Mouse (Mus musculus): ENCODE measurements at regions not wholly inside any gene's neighbourhood (a gene's known extent, or its start where the extent isn't known, plus 50 kb on each side); places are given as distances from the start of the nearest gene placed in this dataset. TPM values are rescaled to one million over a fixed set of nuclear protein-coding genes. Genes with fewer than 3 reads are reported as not detected.
"Not testable (repeated sequence)": the region's sequence is repeated elsewhere in the genome, so short reads cannot be mapped to it uniquely, and the experiment has no call there.

DNA sequence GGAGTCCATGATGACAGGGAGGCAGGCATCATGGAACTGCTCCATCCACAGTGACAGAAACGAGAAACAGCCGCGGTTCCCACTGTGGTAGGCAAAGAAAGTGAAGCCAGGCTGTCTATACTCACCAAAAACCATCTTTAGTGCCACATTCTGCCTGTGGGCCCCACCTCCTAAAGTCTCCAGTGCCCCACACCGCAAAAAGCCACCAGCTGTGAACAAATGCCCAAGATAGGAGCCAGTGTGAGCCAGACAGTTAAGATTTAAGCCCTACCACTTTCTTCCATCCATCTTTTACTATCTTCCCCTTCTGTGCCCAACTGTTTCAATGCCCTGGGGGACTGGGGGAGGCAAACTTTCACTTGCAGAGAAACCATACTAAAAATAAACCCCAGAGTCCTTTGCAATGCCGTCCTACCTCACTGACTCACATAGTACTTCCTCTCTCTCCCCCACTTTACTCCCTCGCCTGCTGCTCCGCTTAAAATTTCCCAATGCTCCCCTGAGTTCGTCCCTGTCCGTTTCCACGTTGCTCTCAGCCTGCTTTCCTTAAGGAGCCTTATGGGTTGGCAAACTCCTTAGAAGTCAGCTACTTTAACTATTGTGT, 85.7 kb upstream of the Xcl1 start:
- intact Hi-C loops (cut with DNase I), result loop anchor here (5.0 kb wide), 1 partner anchor 119 kb away; no protein-coding TSS in a partner anchor
- peak in 1 of 2 experiments; percentile 39 for DNase-seq (ENCODE audit: low spot score in 2 of 2)

DNA sequence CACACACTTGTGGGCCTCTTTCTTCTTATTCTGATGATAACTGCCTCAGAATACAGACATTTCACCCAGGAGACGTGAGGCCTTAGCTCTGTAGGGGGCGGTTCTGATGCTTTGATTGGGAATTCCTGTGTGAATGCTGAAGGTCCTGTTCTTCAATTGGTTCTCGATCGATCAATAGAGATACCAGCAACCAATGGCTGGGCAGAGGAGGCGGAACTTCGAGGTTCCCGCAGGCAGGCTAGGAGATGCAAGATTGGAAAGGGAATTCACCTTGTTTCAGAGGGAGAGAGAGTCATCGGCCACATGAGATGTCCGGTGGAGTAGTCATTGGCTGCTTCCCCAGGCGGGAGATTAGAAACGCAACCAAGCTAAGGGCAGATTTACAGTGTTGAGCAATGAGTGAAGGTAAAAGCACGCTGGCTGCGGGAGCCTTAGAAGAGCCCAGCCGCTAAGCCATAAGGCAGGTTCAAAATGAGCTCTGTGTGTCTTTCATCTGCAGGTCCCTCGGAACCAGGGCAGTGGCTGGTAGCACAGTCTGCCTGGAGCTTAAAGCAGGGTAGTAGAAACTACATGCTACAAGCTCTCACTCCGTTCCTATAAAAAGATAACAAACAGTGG, 83.5 kb upstream of the Xcl1 start:
- peak in 1 of 2 experiments; percentile 63 for DNase-seq (ENCODE audit: low spot score in 2 of 2)
- intact Hi-C loops (cut with DNase I), result no loop called here

GRCm38 (mm10) chr1:165018236-165018635, 82.9 kb upstream of the Xcl1 start:
- DNase-seq (ENCODE audit: low spot score in 2 of 2), result no peak
- intact Hi-C loops (cut with DNase I), result no loop called here

DNA sequence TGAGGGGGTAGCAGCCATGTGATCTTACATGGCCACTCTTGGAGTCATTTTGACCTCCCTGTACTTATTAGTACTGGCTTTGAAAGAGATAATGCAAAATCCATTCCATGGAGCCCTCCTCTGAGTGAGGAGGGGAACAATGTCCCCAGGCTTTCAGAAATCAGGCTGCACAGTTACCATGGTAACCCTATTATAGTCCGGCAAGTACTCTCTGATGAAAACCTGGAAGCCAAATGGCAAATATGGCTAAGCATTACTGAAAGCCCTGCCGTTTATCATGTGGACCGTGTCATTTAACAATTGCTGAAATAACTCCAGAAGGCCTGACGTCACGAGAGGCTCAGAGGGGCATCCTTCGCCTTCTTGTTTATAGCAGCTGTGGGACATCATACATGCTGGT, 82.5 kb upstream of the Xcl1 start:
- intact Hi-C loops (cut with DNase I), result no loop called here
- no peak for DNase-seq (ENCODE audit: low spot score in 2 of 2)

GRCm38 (mm10) chr1:165014328-165014727, 79.0 kb upstream of the Xcl1 start:
- DNase-seq (ENCODE audit: low spot score in 2 of 2), result no peak
- intact Hi-C loops (cut with DNase I), result no loop called here

GRCm38 (mm10) chr1:165013428-165013827, 78.1 kb upstream of the Xcl1 start:
- intact Hi-C loops (cut with DNase I), result no loop called here
- no peak for DNase-seq (ENCODE audit: low spot score in 2 of 2)

GRCm38 (mm10) chr1:165012376-165012775, 77.0 kb upstream of the Xcl1 start:
- intact Hi-C loops (cut with DNase I), result no loop called here
- DNase-seq (ENCODE audit: low spot score in 2 of 2), result no peak

GRCm38 (mm10) chr1:164999515-164999914, 64.2 kb upstream of the Xcl1 start:
- intact Hi-C loops (cut with DNase I), result no loop called here
- no peak for DNase-seq (ENCODE audit: low spot score in 2 of 2)

DNA sequence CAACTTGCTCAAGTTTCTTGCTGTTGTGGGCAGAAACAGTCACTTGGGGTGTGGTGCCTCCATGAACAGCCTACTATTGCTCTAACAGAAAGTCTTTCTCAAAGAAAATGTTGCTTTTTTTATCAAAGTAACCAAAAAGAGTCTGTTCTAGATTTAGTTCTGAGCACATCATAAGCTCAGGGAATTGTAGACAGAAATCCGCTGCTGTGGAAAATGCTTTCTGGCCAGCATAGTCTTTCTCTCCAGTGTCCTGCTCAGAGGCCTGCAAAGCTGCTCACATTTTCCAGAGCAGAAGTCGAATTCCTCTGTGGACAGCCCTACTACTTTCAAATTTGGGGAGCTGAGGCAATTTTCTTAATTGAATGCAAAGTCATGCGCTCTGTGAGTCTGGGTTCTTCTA, 63.3 kb upstream of the Xcl1 start:
- DNase-seq (ENCODE audit: low spot score in 2 of 2), result no peak
- intact Hi-C loops (cut with DNase I), result no loop called here

GRCm38 (mm10) chr1:164997660-164998059, 62.3 kb upstream of the Xcl1 start:
- DNase-seq (ENCODE audit: low spot score in 2 of 2), result no peak
- intact Hi-C loops (cut with DNase I), result no loop called here

DNA sequence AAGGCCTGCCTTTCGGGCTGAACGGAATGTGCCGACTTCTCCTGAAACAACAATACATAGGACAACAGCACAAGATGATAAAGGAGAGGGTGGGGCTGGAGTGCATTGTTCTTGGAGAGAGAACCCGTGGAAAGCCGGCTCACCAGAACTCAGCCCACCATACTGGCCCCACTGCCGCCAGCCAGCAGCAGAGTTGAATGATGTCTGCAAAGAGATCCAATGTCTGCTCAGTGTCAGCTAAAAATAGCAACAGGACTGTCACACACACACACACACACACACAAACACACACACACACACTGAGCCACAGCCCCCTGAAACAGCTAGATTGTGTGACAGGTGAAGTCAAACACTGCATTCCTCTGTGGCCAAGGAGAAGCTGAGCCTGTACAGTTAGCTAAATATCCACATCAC, 58.9 kb upstream of the Xcl1 start:
- intact Hi-C loops (cut with DNase I), result no loop called here
- DNase-seq (ENCODE audit: low spot score in 2 of 2), result no peak

GRCm38 (mm10) chr1:164993175-164993875, 58.0 kb upstream of the Xcl1 start:
- intact Hi-C loops (cut with DNase I); DNase-seq (ENCODE audit: low spot score in 2 of 2): not testable (repeated sequence)

DNA sequence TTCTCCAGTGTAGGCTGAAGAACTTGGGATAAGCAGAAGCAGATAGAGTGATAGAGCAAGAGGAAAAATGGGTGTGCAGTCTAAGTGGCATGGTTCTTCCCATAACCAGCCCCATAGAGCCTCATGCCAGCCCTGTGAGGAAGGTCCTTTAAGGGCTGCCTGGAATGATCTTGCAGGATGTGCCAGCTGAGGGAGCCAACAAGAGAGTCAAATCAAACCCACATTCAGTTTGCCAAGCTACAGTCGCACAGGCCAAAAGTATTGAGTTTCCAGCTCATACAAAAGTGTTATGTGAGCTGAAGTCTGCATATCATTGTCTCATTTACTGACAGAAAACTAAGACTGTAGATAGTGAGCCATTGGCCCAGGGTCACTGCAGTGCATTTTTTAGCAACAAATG, 53.7 kb upstream of the Xcl1 start:
- no peak for DNase-seq (ENCODE audit: low spot score in 2 of 2)

GRCm38 (mm10) chr1:164988191-164988590, 52.9 kb upstream of the Xcl1 start:
- DNase-seq (ENCODE audit: low spot score in 2 of 2), result peak; percentile 17 to 34
- intact Hi-C loops (cut with DNase I), result no loop called here

More for the DNA sequence above, 53.7 kb upstream of the Xcl1 start:
- intact Hi-C loops (cut with DNase I), result no loop called here

GRCm38 (mm10) chr1:164985521-164985920, 50.2 kb upstream of the Xcl1 start:
- intact Hi-C loops (cut with DNase I); DNase-seq (ENCODE audit: low spot score in 2 of 2): not testable (repeated sequence)

Small RNA genes in the stretch of these regions (microRNA-seq; reads per million reads assigned to microRNA genes)
- not detected for gene Gm26042

Measured in left cerebral cortex, postnatal 36 days (tissue).